Mouse (Mus musculus): ENCODE results near the gene Nfia.

GRCm38 (mm10) chr4:98101153-98102096 lies 328.9 kb downstream of the Nfia start:
- no peak for TF ChIP-seq CTCF (conservative IDR thresholded peaks at IDR 0.05; ENCODE audit: low read length)
- no peak for TF ChIP-seq POU5F1 (IDR thresholded peaks at IDR 0.05; ENCODE audit: borderline replicate concordance, low read length)
- TF ChIP-seq NANOG (IDR thresholded peaks at IDR 0.05; ENCODE audit: borderline replicate concordance, low read length), result no peak
